Mouse (Mus musculus): ENCODE results near the gene Syce1. TPM values are rescaled to one million over a fixed set of nuclear protein-coding genes. Genes with fewer than 3 reads are reported as not detected.

The Syce1 gene
- not detected in 2 replicates for polyA plus RNA-seq (2011; ENCODE audit: insufficient read depth, insufficient read length, low replicate concordance, missing spikeins)

DNA sequence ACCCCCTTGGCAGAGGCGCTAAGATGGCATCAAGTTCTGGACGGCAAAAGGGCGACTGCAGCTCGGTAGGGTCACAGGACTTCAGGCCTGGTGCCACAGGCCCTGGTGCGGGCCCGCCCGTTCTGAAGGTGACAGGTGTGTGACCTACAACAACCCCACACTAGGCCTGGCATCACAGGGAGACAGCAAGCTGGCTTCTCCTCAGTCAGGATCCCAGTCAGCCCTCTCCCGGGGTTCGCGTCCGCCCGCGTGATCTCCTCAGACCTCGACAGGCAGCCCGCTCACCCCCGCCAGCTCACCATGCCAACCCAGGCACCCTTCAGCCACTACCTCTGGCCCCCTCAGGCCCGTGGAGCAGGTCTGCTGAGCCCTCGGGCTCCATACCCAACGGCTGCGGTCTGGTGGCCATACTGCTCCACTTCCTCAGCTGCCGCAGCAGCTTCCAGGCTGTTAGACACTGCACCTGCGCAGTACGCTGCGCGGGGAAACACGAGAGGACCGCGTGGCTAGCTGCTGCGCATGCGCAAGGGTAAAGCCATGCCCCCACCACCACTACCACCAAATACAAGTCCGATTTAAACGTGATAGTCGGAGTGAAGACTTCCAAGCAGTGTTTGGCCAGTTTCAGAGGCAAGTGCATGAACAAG is at the start of gene Syce1:
Gene Syce1, minus strand, starts transcription at position 447 of the 647 bp plus-strand sequence.
- Histone ChIP-seq H3K4me1 (ENCODE audit: control insufficient read depth, insufficient read depth, low read length) (no peaks in the 10 kb centered on the region), H3K4me3 (replicated peaks; ENCODE audit: control insufficient read depth, low read depth, low read length) (no peak within 1 kb of the TSS), H3K27ac (ENCODE audit: control insufficient read depth, insufficient read depth, low read depth, low read length, poor library complexity) (no peak within 1 kb of the TSS)
- 80% methylated on average over 33 of the region's 33 CpGs for WGBS
- TF ChIP-seq POLR2A (IDR thresholded peaks at IDR 0.05; ENCODE audit: borderline replicate concordance, control insufficient read depth, low read depth, low read length) (no peak), CTCF (IDR thresholded peaks at IDR 0.05; ENCODE audit: control insufficient read depth, insufficient read depth, low read length) (no peak)

- no peak overlapping the region for H3K27ac ChIP-seq (ENCODE audit: control insufficient read depth, insufficient read depth, low read depth, low read length, poor library complexity)
- no peak for TF ChIP-seq POLR2A (IDR thresholded peaks at IDR 0.05; ENCODE audit: borderline replicate concordance, control insufficient read depth, low read depth, low read length)
- TF ChIP-seq CTCF (IDR thresholded peaks at IDR 0.05; ENCODE audit: control insufficient read depth, insufficient read depth, low read length): no peak
- H3K4me3 ChIP-seq (replicated peaks; ENCODE audit: control insufficient read depth, low read depth, low read length): no peak overlapping the region
- no peaks in the 10 kb centered on the region for H3K4me1 ChIP-seq (ENCODE audit: control insufficient read depth, insufficient read depth, low read length)
- WGBS: 82% methylated on average over 9 of the region's 9 CpGs
Measured at GRCm38 (mm10) chr7:140836243-140837115, 48.8 kb upstream of the Syce1 start.

GRCm38 (mm10) chr7:140835758-140836087 is 48.1 kb upstream of the Syce1 start:
- H3K4me1 ChIP-seq (ENCODE audit: control insufficient read depth, insufficient read depth, low read length): no peaks in the 10 kb centered on the region
- WGBS: 79% methylated on average over 2 of the region's 2 CpGs
- no peak overlapping the region for H3K27ac ChIP-seq (ENCODE audit: control insufficient read depth, insufficient read depth, low read depth, low read length, poor library complexity)
- no peak for TF ChIP-seq POLR2A (IDR thresholded peaks at IDR 0.05; ENCODE audit: borderline replicate concordance, control insufficient read depth, low read depth, low read length)
- TF ChIP-seq CTCF (IDR thresholded peaks at IDR 0.05; ENCODE audit: control insufficient read depth, insufficient read depth, low read length): no peak
- no peak overlapping the region for H3K4me3 ChIP-seq (replicated peaks; ENCODE audit: control insufficient read depth, low read depth, low read length)

DNA sequence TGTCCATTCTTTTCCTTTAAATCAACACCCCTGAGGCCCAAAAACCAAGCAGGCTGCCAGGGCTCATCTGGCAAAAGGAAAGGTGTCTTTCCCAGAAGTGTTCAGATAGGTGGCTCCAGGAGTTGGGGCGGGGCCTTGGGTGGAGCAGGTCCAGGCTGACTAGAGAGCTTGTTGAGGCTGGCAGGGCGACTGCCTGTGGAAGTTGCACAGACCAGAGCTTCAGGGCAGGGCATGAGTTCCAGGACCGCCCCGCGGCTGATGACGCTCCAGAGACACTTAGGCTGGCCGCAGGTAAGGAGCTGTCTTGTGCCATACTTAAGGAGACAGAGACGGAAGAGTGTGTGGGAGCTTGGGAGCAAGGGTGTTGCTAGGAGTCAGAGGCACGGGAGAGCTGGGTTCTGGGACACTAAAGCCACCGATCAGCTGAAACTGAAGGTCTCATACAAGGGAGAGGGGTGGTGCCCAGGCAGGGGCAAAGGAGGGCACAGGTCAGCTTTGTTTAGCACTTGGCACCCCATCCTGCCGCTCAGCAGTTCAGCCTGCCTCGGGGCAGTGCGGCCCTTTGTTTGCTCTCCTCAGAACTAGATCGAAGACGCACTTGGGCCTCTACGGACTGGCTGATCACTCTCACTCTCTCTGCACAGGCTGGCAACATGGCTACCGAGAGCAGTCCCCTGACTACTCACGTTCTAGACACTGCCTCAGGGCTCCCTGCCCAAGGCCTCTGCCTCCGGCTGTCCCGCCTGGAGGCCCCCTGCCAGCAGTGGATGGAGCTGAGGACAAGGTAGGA is 47.5 kb upstream of the Syce1 start, which contains the start of gene Urah:
Gene Urah, plus strand, starts transcription at position 51 of the 790 bp plus-strand sequence.
- WGBS: 82% methylated on average over 20 of the region's 20 CpGs
- no peaks in the 10 kb centered on the region for H3K4me1 ChIP-seq (ENCODE audit: control insufficient read depth, insufficient read depth, low read length)
- H3K4me3 ChIP-seq (replicated peaks; ENCODE audit: control insufficient read depth, low read depth, low read length): no peak within 1 kb of the TSS
- no peak for TF ChIP-seq POLR2A (IDR thresholded peaks at IDR 0.05; ENCODE audit: borderline replicate concordance, control insufficient read depth, low read depth, low read length)
- no peak for TF ChIP-seq CTCF (IDR thresholded peaks at IDR 0.05; ENCODE audit: control insufficient read depth, insufficient read depth, low read length)
- H3K27ac ChIP-seq (ENCODE audit: control insufficient read depth, insufficient read depth, low read depth, low read length, poor library complexity): no peak within 1 kb of the TSS

- H3K4me1 ChIP-seq (ENCODE audit: control insufficient read depth, insufficient read depth, low read length): no peaks in the 10 kb centered on the region
- no peak overlapping the region for H3K4me3 ChIP-seq (replicated peaks; ENCODE audit: control insufficient read depth, low read depth, low read length)
- TF ChIP-seq POLR2A (IDR thresholded peaks at IDR 0.05; ENCODE audit: borderline replicate concordance, control insufficient read depth, low read depth, low read length) (no peak), CTCF (IDR thresholded peaks at IDR 0.05; ENCODE audit: control insufficient read depth, insufficient read depth, low read length) (no peak)
- WGBS: 73% methylated on average over 4 of the region's 4 CpGs
- H3K27ac ChIP-seq (ENCODE audit: control insufficient read depth, insufficient read depth, low read depth, low read length, poor library complexity): no peak overlapping the region
Measured at GRCm38 (mm10) chr7:140833341-140833740, 45.7 kb upstream of the Syce1 start.

GRCm38 (mm10) chr7:140831447-140831846 is 43.8 kb upstream of the Syce1 start:
- 40% methylated on average over 6 of the region's 6 CpGs for WGBS
- H3K4me3 ChIP-seq (replicated peaks; ENCODE audit: control insufficient read depth, low read depth, low read length): no peak overlapping the region
- H3K4me1 ChIP-seq (ENCODE audit: control insufficient read depth, insufficient read depth, low read length): no peaks in the 10 kb centered on the region; the same call in 1 of the 2 replicates
- no peak overlapping the region for H3K27ac ChIP-seq (ENCODE audit: control insufficient read depth, insufficient read depth, low read depth, low read length, poor library complexity)
- no peak for TF ChIP-seq CTCF (IDR thresholded peaks at IDR 0.05; ENCODE audit: control insufficient read depth, insufficient read depth, low read length)

DNA sequence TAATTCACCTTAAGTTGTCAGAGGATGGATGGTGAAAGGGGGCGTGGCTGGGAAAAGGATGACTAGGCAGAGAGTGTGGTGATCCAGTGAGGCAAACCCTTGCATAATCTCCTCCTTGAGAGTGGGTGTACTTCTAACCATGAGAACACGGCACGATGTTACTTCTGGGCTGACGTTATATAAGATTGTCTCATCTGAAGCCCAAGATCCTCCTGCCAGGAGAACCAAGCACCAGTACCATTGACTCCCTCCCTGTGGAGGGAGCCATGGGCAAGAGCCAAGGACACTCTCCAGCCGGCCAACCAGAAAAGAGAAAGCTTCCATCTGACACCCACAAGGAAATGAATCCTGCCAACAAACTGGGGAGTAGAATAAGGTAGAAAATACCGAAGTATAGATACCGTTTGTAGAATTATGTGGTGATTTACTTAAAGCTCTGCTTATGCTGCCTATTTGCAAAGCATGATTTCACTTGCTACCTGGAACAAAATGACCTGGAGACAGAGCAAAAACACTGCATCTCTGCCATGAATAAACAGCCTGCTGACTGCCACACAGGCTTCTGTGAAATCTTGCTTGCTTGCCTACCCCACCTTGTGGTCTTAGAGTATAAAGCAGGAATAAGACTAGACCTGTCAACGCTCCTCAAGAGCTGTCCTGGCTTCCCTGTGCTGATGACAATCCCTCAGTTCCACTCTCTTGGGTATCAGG is 40.7 kb upstream of the Syce1 start:
- 10% methylated on average over 8 of the region's 8 CpGs for WGBS
- TF ChIP-seq CTCF (IDR thresholded peaks at IDR 0.05; ENCODE audit: control insufficient read depth, insufficient read depth, low read length) (no peak), POLR2A (IDR thresholded peaks at IDR 0.05; ENCODE audit: borderline replicate concordance, control insufficient read depth, low read depth, low read length) (no peak)
- H3K27ac ChIP-seq (ENCODE audit: control insufficient read depth, insufficient read depth, low read depth, low read length, poor library complexity): no peak overlapping the region

More for the DNA sequence above, 40.7 kb upstream of the Syce1 start:
- Histone ChIP-seq H3K4me1 (ENCODE audit: control insufficient read depth, insufficient read depth, low read length) (no peaks in the 10 kb centered on the region; the same call in 1 of the 2 replicates), H3K4me3 (replicated peaks; ENCODE audit: control insufficient read depth, low read depth, low read length) (no peak overlapping the region)
